Mouse (Mus musculus): ENCODE results near the gene Cacna2d1.

DNA sequence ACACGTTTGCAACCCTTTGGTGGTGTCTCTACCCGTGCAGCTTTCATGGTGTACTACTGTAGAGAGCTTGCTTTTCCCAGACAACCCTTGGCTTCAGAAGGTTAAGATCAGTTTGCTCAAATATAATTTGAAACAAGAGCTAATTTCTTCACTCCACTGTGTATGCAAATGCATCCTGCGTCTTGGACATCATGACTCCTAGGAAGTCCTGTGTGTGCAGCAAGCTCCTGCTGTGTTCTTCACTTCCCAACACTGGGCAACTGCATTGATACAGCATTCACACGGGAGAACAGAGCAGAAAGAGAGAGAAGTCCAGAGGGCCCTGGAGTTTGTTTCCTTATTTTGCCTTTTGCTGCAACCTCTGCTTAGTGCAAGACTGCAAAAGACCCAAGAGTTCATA lies 48.1 kb downstream of the Cacna2d1 start:
- TF ChIP-seq POLR2A (IDR thresholded peaks at IDR 0.05; ENCODE audit: control insufficient read depth, extremely low read depth, insufficient read depth, low read length, poor library complexity), result no peak
- no peak for TF ChIP-seq CTCF (IDR thresholded peaks at IDR 0.05; ENCODE audit: borderline replicate concordance, control insufficient read depth, extremely low read depth, insufficient read depth, low read length, poor library complexity)

Data from thymus, adult 2 months (tissue).